Mouse (Mus musculus) embryonic fibroblast, embryonic 13.5 days (primary cell): ENCODE measurements at regions not wholly inside any gene's neighbourhood (a gene's known extent, or its start where the extent isn't known, plus 50 kb on each side); places are given as distances from the start of the nearest gene placed in this dataset.

Experiments
- CTCF ChIP-seq: IDR thresholded peaks from 2 replicates; pipeline ENCODE4 v1.5.1; 2011; ENCODE audit warnings: mild to moderate bottlenecking, control low read depth, low read length, moderate library complexity, borderline replicate concordance; ENCODE audit not compliant: insufficient read depth
- POLR2A ChIP-seq: IDR thresholded peaks from 2 replicates; pipeline ENCODE4 v1.6.1; 2011; ENCODE audit warnings: low read depth, mild to moderate bottlenecking, control low read depth, low read length, moderate library complexity

DNA sequence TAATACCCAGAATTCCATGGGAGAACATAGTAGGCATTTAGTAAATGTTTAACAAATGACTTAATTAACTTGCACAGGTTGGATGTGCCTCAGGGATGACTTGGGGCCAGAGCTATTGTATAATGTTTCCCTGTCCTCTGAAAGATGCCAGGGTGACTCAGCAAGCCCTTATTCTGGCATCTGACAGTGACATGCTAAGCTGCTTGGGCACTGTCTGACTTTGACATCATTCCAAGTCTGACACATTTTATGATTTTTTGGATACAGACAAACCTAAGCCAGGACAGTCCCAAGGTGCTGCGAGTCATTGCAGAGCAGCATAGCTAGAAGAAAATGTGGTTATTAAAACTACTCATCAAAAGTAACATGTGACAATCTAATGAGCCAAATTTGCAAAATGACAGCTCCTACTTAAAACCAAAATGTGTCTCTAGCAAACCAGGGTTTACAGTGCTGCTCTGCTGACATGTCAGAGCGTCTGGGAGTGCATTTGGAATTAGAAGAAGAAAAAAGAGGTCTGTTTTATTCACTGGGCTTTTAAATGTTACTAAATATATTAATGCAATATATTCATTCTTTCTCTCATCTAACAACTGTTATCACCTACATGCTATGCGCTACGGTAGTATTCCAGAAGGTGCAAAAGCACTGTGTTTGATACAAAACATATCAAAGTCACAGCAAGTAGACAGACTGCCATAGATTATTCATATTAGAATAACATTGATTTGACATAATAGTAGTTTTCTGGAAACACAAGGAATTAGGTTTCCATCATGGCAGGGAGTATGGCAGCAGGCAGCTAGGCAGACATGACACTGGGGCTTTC lies 64.1 kb upstream of the Klf12 start:
- TF ChIP-seq CTCF (no peak), POLR2A (no peak)
